Mouse (Mus musculus): ENCODE data around the gene Nts. TPM values are rescaled to one million over a fixed set of nuclear protein-coding genes. Genes with fewer than 3 reads are reported as not detected.

Nts gene
- polyA plus RNA-seq (2015; fragmentation: Nextera tagmentation; extraction: Ambion mirVana): 0.66 and 0.79 TPM in 2 replicates

GRCm38 (mm10) chr10:102490386-102490785 lies at the start of gene Nts:
Nts (minus strand) TSS chr10:102490486.
- no peaks in the 10 kb centered on the region for H3K36me3 ChIP-seq (ENCODE audit: control insufficient read depth, insufficient read depth, low read length)
- no peak within 1 kb of the TSS for H3K27ac ChIP-seq (ENCODE audit: low read length)
- no peak for ATAC-seq (ENCODE audit: insufficient read depth, low FRiP score)
- H3K9me3 ChIP-seq (replicated peaks; ENCODE audit: control insufficient read depth, low read length): no peaks in the 10 kb centered on the region
- no peak within 1 kb of the TSS for H3K4me3 ChIP-seq (replicated peaks; ENCODE audit: low read length)
- no peaks in the 10 kb centered on the region for H3K27me3 ChIP-seq (ENCODE audit: control insufficient read depth, insufficient read depth, low read length)
- 12% methylated on average over 3 of the region's 3 CpGs for WGBS
- H3K9ac ChIP-seq (ENCODE audit: low read length): no peak within 1 kb of the TSS
- H3K4me1 ChIP-seq (ENCODE audit: control insufficient read depth, insufficient read depth, low read length): no peaks in the 10 kb centered on the region
- no peak within 1 kb of the TSS for H3K4me2 ChIP-seq (ENCODE audit: low read depth, low read length)

- ATAC-seq (ENCODE audit: insufficient read depth, low FRiP score): peak; percentile 75; the same call in 1 of the 2 replicates
- Histone ChIP-seq H3K4me1 (ENCODE audit: control insufficient read depth, insufficient read depth, low read length) (no peaks in the 10 kb centered on the region), H3K9me3 (replicated peaks; ENCODE audit: control insufficient read depth, low read length) (no peaks in the 10 kb centered on the region), H3K4me2 (ENCODE audit: low read depth, low read length) (no peak overlapping the region), H3K27me3 (ENCODE audit: control insufficient read depth, insufficient read depth, low read length) (no peaks in the 10 kb centered on the region), H3K9ac (ENCODE audit: low read length) (no peak overlapping the region), H3K4me3 (replicated peaks; ENCODE audit: low read length) (no peak overlapping the region), H3K27ac (ENCODE audit: low read length) (no peak overlapping the region), H3K36me3 (ENCODE audit: control insufficient read depth, insufficient read depth, low read length) (no peaks in the 10 kb centered on the region)
- 17% methylated on average over 3 of the region's 3 CpGs for WGBS
These were observed 37.6 kb upstream of the Nts start for GRCm38 (mm10) chr10:102527901-102528300.

GRCm38 (mm10) chr10:102514159-102514558 lies 23.9 kb upstream of the Nts start:
- Histone ChIP-seq H3K9me3 (replicated peaks; ENCODE audit: control insufficient read depth, low read length) (no peaks in the 10 kb centered on the region), H3K4me3 (replicated peaks; ENCODE audit: low read length) (no peak overlapping the region), H3K36me3 (ENCODE audit: control insufficient read depth, insufficient read depth, low read length) (no peaks in the 10 kb centered on the region), H3K27me3 (ENCODE audit: control insufficient read depth, insufficient read depth, low read length) (no peaks in the 10 kb centered on the region), H3K4me1 (ENCODE audit: control insufficient read depth, insufficient read depth, low read length) (0 out of 2 replicates have a peak, but pooled peaks cover 5% of the 10 kb centered on the region), H3K9ac (ENCODE audit: low read length) (no peak overlapping the region), H3K4me2 (ENCODE audit: low read depth, low read length) (peak overlapping the region; percentile 31), H3K27ac (ENCODE audit: low read length) (no peak overlapping the region)
- WGBS: 5% methylated on average over 1 of the region's 1 CpGs
- no peak for ATAC-seq (ENCODE audit: insufficient read depth, low FRiP score)

GRCm38 (mm10) chr10:102511807-102512461 lies 21.6 kb upstream of the Nts start, which contains the start of gene Rassf9:
Rassf9 (plus strand) TSS chr10:102512222.
- Histone ChIP-seq H3K4me1 (ENCODE audit: control insufficient read depth, insufficient read depth, low read length) (0 out of 2 replicates have a peak, but pooled peaks cover 5% of the 10 kb centered on the region), H3K4me3 (replicated peaks; ENCODE audit: low read length) (peak within 1 kb of the TSS; percentile 45), H3K9ac (ENCODE audit: low read length) (peak within 1 kb of the TSS; percentile 66), H3K4me2 (ENCODE audit: low read depth, low read length) (peak within 1 kb of the TSS; percentile 46), H3K27ac (ENCODE audit: low read length) (peak within 1 kb of the TSS; percentile 91), H3K36me3 (ENCODE audit: control insufficient read depth, insufficient read depth, low read length) (no peaks in the 10 kb centered on the region), H3K9me3 (replicated peaks; ENCODE audit: control insufficient read depth, low read length) (no peaks in the 10 kb centered on the region), H3K27me3 (ENCODE audit: control insufficient read depth, insufficient read depth, low read length) (no peaks in the 10 kb centered on the region)
- 9% methylated on average over 5 of the region's 5 CpGs for WGBS
- peak; percentile 94 for ATAC-seq (ENCODE audit: insufficient read depth, low FRiP score)

- WGBS: 44% methylated on average over 3 of the region's 3 CpGs
- H3K27me3 ChIP-seq (ENCODE audit: control insufficient read depth, insufficient read depth, low read length): no peaks in the 10 kb centered on the region
- H3K9ac ChIP-seq (ENCODE audit: low read length): 0 out of 2 replicates have a peak overlapping the region, but pooled peaks have one; percentile 11
- peak; percentile 61 for ATAC-seq (ENCODE audit: insufficient read depth, low FRiP score)
- H3K4me1 ChIP-seq (ENCODE audit: control insufficient read depth, insufficient read depth, low read length): 0 out of 2 replicates have a peak, but pooled peaks cover 5% of the 10 kb centered on the region
- peak overlapping the region; percentile 46 for H3K4me2 ChIP-seq (ENCODE audit: low read depth, low read length)
- peak overlapping the region; percentile 45 for H3K4me3 ChIP-seq (replicated peaks; ENCODE audit: low read length)
- no peaks in the 10 kb centered on the region for H3K36me3 ChIP-seq (ENCODE audit: control insufficient read depth, insufficient read depth, low read length)
- peak overlapping the region; percentile 91 for H3K27ac ChIP-seq (ENCODE audit: low read length)
- H3K9me3 ChIP-seq (replicated peaks; ENCODE audit: control insufficient read depth, low read length): no peaks in the 10 kb centered on the region
These were observed 21.1 kb upstream of the Nts start for GRCm38 (mm10) chr10:102511461-102511806.

- Histone ChIP-seq H3K4me2 (ENCODE audit: low read depth, low read length) (no peak overlapping the region), H3K36me3 (ENCODE audit: control insufficient read depth, insufficient read depth, low read length) (no peaks in the 10 kb centered on the region), H3K4me1 (ENCODE audit: control insufficient read depth, insufficient read depth, low read length) (0 out of 2 replicates have a peak, but pooled peaks cover 2% of the 10 kb centered on the region), H3K9ac (ENCODE audit: low read length) (no peak overlapping the region), H3K9me3 (replicated peaks; ENCODE audit: control insufficient read depth, low read length) (no peaks in the 10 kb centered on the region), H3K4me3 (replicated peaks; ENCODE audit: low read length) (no peak overlapping the region), H3K27me3 (ENCODE audit: control insufficient read depth, insufficient read depth, low read length) (no peaks in the 10 kb centered on the region), H3K27ac (ENCODE audit: low read length) (no peak overlapping the region)
- WGBS: 48% methylated on average over 4 of the region's 4 CpGs
- ATAC-seq (ENCODE audit: insufficient read depth, low FRiP score): no peak
These were observed 17.1 kb upstream of the Nts start for GRCm38 (mm10) chr10:102507386-102507785.

GRCm38 (mm10) chr10:102498754-102499153 lies 8.5 kb upstream of the Nts start:
- H3K4me1 ChIP-seq (ENCODE audit: control insufficient read depth, insufficient read depth, low read length): no peaks in the 10 kb centered on the region
- WGBS: 23% methylated on average over 4 of the region's 4 CpGs
- H3K4me3 ChIP-seq (replicated peaks; ENCODE audit: low read length): no peak overlapping the region
- no peak overlapping the region for H3K27ac ChIP-seq (ENCODE audit: low read length)
- no peaks in the 10 kb centered on the region for H3K36me3 ChIP-seq (ENCODE audit: control insufficient read depth, insufficient read depth, low read length)
- no peak overlapping the region for H3K4me2 ChIP-seq (ENCODE audit: low read depth, low read length)
- no peak for ATAC-seq (ENCODE audit: insufficient read depth, low FRiP score)
- H3K9ac ChIP-seq (ENCODE audit: low read length): no peak overlapping the region
- H3K9me3 ChIP-seq (replicated peaks; ENCODE audit: control insufficient read depth, low read length): no peaks in the 10 kb centered on the region
- no peaks in the 10 kb centered on the region for H3K27me3 ChIP-seq (ENCODE audit: control insufficient read depth, insufficient read depth, low read length)

- Histone ChIP-seq H3K36me3 (ENCODE audit: control insufficient read depth, insufficient read depth, low read length) (no peaks in the 10 kb centered on the region), H3K4me3 (replicated peaks; ENCODE audit: low read length) (no peak overlapping the region), H3K9me3 (replicated peaks; ENCODE audit: control insufficient read depth, low read length) (no peaks in the 10 kb centered on the region), H3K9ac (ENCODE audit: low read length) (no peak overlapping the region), H3K4me1 (ENCODE audit: control insufficient read depth, insufficient read depth, low read length) (no peaks in the 10 kb centered on the region), H3K27ac (ENCODE audit: low read length) (no peak overlapping the region), H3K27me3 (ENCODE audit: control insufficient read depth, insufficient read depth, low read length) (no peaks in the 10 kb centered on the region), H3K4me2 (ENCODE audit: low read depth, low read length) (no peak overlapping the region)
- ATAC-seq (ENCODE audit: insufficient read depth, low FRiP score): no peak
- 6% methylated on average over 3 of the region's 3 CpGs for WGBS
These were observed 1.5 kb upstream of the Nts start for GRCm38 (mm10) chr10:102491792-102492191.

GRCm38 (mm10) chr10:102469412-102469811 lies 20.9 kb downstream of the Nts start:
- Histone ChIP-seq H3K9ac (ENCODE audit: low read length) (no peak overlapping the region), H3K27me3 (ENCODE audit: control insufficient read depth, insufficient read depth, low read length) (no peaks in the 10 kb centered on the region), H3K4me1 (ENCODE audit: control insufficient read depth, insufficient read depth, low read length) (no peaks in the 10 kb centered on the region), H3K9me3 (replicated peaks; ENCODE audit: control insufficient read depth, low read length) (no peaks in the 10 kb centered on the region), H3K36me3 (ENCODE audit: control insufficient read depth, insufficient read depth, low read length) (no peaks in the 10 kb centered on the region), H3K27ac (ENCODE audit: low read length) (no peak overlapping the region), H3K4me3 (replicated peaks; ENCODE audit: low read length) (no peak overlapping the region), H3K4me2 (ENCODE audit: low read depth, low read length) (no peak overlapping the region)
- no peak for ATAC-seq (ENCODE audit: insufficient read depth, low FRiP score)
- WGBS: 82% methylated on average over 2 of the region's 2 CpGs
